Mouse (Mus musculus): Measurements from ENCODE around the gene Prune1. TPM values are rescaled to one million over a fixed set of nuclear protein-coding genes. Genes with fewer than 3 reads are reported as not detected.
A peak's percentile ranks its signal among the peaks of the same experiment; 100 is the strongest.

Gene Prune1
- total RNA-seq (2021), result 10 to 100 TPM; 31.7 to 32.3 TPM
- long read RNA-seq, experiment 1, transcript Prune1-201 (8 exons, 3,140 nt), result major isoform, 17 of 24 reads
- long read RNA-seq, experiment 1, partial matches to known transcripts, result 4 of 24 reads
- long read RNA-seq, experiment 1, other reads (novel, unspliced or antisense), result 3 of 24 reads
- long read RNA-seq, experiment 2, transcript Prune1-201 (8 exons, 3,140 nt), result major isoform, 23 of 30 reads
- long read RNA-seq, experiment 2, partial matches to known transcripts, result 4 of 30 reads
- long read RNA-seq, experiment 2, other reads (novel, unspliced or antisense), result 3 of 30 reads

DNA sequence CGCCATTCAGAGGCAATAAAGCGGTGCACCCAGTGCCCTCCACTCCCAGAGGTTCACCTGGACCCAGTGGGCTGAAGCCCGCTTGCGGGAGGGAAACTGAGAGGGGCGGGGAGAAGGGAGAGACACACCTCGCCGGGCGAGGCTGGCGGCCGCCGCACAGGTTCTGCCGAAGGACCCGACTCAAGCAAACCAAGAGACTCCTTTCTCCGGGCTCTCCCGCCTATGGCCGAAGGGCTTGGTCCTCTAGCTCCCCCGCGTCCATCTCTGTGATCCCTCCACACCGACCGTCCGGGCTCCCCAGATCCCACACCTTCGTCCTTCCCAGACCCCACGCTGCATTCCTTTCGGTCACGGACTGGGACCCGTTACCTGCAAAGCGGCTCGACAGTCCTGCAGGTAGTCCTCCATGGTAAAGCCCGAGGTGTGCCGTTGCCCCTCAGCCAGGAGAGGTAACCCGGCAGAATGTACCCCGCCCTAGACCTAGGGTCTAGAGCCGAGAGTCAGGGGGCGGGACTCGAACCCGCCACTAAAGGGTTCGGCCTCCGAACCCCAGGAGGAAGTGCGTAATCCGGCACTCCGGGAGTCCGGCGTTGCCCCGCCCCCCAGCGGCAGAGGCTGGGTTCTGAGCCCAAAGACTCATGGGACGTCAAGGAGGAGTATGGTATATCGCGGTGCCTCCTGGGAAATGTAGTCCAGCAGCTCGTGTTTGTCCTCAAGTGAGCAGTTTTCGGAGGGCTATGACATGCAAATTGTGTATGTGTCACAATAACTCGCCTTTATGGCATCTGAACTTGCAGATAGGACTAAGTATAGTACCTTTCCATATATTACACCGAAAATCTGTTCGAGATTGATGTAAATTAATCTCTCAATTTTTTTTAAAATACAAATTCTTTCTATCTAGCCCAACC, at the start of gene Prune1, which contains the start of gene Mindy1:
Gene Prune1 (minus strand): TSS at position 861 of the 911 bp plus-strand sequence.
Gene Mindy1 (plus strand): TSS at position 130 of the 911 bp plus-strand sequence.
- intact Hi-C loops (cut with DNase I), result loop anchor here (5.0 kb wide), 2 partner anchors 36 to 54 kb away; partner anchors contain the start of gene Cdc42se1
- DNase-seq (ENCODE audit: low spot score in 2 of 2), result peak; percentile 98 to 99

DNA sequence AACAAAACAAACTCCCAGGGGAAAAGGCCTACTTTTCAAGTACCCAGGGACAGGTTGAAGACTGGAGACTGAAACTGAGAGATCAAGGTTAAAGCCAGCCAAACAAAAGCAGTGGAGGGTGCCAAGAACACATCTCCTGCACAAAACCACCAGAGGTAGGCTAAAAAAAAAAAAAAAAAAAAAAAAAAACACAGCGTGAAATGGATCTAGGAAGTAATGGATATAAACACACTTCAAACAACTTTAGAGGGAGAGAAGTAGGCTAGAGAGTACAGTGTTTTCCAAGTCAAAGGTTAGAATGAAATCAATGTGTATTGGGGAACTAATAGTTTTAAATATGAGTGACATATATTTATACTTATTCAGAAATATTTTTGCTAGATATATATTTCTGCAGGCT, 49.7 kb upstream of the Prune1 start:
- DNase-seq (ENCODE audit: low spot score in 2 of 2), result no peak
- intact Hi-C loops (cut with DNase I), result loop anchor here (10.0 kb wide), 1 partner anchor 153 kb away; no protein-coding TSS in a partner anchor

DNA sequence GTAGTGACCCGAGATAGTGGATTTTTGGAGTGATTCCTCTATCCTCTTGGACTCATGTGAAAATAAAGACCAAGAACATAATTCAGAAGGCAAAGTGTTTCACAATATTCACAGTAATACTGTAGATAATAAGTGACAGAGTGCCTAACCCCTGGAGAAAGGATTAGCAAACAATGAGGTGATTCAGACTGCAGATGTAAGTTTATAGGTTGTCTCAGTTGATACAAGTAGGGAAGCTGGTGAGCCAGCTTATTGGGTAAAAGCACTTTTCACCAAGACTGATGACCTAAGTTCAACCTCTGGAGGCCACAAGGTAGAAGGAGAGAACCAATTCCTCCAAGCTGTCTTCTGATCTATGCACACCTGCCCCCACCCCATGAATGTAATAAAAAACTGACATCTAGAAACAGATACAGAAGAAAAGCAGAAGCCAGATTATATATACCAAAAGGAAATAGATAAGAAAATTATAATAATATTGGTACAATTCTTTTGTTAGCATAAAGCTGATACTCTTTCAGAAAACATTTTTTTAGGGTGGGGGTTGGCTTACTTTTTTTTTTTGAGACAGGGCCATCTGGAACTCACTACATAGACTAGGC, 47.0 kb upstream of the Prune1 start:
- intact Hi-C loops (cut with DNase I), result no loop called here
- no peak for DNase-seq (ENCODE audit: low spot score in 2 of 2)

DNA sequence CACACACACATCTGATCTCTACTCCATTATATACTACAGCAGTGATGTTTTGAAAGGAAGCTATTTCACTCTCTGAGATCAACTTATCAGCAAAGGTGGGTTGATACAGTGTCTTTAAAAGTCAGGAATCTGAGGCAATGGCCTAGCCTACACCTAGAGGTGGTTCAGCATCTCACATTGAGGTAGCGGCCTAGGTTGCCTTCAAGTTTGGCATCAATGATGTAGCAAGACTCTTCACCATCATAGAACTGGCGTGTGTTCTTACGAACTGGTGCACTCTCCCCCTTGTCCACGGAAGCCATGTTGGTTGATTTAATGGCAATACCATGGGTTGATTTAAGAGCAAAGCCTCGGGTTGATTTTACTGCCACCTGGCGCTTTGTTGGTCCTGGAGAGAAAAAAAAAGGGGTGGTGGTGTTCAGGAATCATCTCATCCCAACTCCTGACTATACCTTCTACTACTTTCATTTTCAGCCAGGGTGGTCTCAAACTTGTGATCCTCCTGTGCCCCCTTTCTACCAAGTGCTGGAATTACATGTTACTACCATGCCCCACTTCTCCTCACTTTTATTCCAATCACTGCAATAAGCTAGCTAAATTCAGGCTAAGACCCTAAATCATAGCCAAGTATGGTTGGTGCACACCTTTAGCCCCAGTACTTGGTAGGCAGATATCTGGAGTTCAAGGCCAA, 42.7 kb upstream of the Prune1 start:
- no peak for DNase-seq (ENCODE audit: low spot score in 2 of 2)
- intact Hi-C loops (cut with DNase I), result no loop called here

DNA sequence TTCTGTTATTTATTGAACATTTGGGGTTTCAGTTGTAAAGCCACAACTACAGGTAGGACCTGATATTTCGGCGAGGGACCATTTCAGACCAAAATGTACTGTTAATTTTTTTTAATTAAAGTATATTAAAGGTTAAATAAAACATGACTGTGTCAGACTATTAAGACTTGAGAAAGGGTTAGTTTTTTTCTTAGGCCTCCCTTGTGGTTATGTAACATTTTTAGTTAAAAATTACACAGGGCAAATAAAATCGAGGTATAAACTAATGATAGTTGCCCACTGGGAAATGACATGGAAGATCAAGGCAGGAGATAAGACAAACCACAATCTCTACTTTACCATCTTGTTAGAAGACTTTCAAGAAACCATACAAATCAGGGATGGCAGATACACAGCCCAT, 41.6 kb upstream of the Prune1 start:
- no peak for DNase-seq (ENCODE audit: low spot score in 2 of 2)
- intact Hi-C loops (cut with DNase I), result no loop called here

DNA sequence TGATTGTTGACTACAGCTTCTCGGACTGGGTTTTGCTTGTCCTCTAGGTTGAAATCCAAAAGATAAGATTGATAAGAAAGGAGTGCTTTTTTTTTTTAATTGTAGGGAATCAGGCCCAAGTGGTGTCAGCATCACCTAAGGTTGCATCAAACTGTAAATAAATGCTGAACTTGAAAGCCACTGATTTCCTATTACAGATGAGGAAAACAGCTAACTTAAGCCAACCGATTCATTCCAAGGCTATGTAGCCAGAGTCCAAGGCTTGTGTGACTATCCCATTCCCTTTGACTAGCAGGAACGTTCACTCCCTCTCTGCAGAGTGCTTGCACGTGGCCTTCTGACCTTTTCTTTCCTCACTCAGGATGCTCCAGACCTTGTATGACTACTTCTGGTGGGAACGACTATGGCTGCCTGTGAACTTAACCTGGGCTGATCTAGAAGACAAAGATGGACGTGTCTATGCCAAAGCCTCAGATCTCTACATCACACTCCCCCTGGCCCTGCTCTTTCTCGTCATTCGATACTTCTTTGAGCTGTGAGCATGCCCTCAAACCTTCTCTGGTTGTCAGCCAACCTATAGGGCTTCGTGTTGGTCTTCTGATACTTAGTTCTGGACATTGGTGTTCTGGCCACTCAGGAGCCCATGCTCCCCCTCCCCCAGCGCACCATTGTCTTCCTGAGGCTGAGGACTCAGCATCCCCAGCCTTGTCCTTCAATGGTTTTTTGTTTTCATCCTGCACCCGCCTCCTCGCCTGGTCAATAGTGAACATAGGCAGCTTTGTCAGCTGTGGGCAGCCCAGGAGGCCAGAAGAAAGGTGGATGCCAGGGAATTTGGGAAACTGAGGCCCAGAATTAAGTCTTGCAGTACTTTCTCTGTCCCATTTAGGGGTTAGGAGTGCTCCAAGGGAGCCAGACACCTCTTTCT, 38.1 kb upstream of the Prune1 start:
- no peak for DNase-seq (ENCODE audit: low spot score in 2 of 2)
- intact Hi-C loops (cut with DNase I), result loop anchor here (5.0 kb wide), 1 partner anchor 38 kb away; the partner anchor contains the start of genes Mindy1 and Prune1

DNA sequence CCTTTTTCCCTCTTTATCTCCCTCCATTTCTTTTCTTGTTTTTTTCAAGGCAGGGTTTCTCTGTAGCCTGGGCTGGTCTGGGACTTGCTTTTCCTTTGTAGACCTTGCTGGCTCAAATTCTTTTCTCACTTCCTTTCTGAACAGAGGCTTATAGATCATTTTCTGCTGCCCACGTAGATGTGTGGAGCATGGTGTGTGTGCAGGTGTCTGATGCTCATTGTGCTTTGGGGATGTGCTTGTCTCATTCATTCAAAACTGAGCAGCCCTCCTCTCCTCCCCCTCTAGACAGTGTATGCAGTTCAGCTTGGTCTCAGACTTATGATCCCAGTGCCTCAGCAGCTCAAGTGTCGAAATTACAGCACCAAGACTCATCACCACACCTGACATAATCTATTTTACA, 37.2 kb upstream of the Prune1 start:
- intact Hi-C loops (cut with DNase I), result loop anchor here (5.0 kb wide), 1 partner anchor 37 kb away; the partner anchor contains the start of genes Mindy1 and Prune1
- DNase-seq (ENCODE audit: low spot score in 2 of 2), result no peak

DNA sequence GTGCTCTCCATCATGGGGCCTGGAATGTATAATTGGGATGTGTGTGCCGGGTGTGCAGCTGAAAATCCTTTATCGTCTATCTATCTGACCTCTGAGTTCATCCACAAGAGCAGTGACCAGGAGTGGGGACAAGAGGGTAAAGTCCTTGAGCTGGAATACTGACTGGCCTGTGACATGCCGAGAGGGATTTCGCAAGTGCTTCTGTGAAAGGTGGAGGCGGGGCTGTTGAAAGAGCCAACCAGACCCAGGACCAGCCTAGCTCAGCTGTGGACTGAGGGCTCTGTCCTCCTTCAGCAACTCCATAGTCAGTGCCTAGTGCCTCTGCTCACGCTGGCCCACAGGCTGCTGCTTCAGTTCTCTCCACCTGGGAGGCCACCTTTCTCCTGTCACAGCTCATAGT, 36.7 kb upstream of the Prune1 start:
- no peak for DNase-seq (ENCODE audit: low spot score in 2 of 2)
- intact Hi-C loops (cut with DNase I), result loop anchor here (5.0 kb wide), 1 partner anchor 36 kb away; the partner anchor contains the start of genes Mindy1 and Prune1

DNA sequence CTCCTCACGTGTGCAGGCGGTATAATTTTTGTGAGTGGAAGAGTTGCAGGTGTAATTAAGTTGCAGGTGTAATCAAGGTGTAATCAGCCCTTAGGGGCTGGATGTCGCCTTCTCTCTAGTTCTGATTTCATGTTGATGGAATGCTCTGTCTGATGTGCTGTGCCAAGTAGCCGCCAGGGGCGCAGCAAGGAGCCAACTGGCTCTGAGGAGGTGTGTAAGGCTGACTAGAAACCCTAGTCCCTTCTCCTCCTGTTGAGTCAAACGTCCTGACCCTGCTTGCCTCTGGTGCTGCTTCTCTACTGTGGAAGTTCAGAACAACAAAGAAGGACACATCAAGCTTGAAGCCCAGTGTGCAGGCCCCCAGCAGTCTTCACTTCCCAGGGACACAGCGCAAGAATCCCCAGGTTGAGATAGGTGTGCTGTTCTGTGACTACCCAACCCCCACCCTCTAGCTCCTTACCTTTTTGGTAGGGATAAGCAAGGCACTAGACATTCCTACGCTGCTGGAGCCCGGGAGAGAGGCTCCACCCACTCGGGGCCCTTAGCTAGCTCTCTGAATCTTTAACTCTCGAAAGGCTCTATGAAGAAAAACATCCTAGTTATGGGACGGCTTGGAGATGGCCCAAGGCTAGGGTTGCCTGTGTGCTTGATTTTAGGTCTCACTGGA, 35.7 kb upstream of the Prune1 start:
- intact Hi-C loops (cut with DNase I), result loop anchor here (5.0 kb wide), 1 partner anchor 35 kb away; the partner anchor contains the start of genes Mindy1 and Prune1

DNA sequence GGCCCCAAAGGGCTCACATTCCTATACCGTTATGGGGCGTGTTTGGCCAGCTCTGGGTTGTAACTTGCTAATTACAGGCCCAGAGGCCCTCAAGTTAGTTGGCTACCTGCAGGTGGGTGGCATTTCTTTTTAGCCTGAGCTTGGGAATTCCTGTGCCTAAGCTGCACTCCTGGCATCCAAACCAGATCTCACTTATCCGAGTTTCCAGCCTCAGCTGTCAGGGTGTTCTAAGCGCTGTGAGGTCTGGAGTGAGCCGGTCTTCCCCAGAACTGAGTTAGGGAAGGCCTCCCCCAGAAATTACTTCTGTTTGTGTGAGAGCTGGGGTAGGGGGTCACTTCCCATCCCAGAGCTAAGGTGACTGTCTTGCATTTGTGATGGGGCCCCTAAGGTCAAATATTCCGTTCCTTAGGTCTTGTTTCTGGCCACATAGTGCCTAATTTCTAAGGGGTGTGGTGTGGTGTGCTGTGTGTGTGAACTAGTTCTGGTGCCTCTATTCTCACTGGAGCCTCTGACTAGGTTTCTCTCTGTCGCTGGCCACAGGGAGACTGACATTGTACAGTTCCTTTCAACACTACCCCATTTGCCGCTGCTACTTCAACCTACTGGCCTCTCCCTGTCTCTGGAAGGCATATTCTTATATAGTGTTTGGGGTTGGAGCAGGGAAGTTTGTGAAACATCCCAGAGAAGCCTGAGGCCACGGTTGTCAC, 34.1 kb upstream of the Prune1 start:
- intact Hi-C loops (cut with DNase I), result loop anchor here (5.0 kb wide), 1 partner anchor 34 kb away; the partner anchor contains the start of genes Mindy1 and Prune1
- no peak for DNase-seq (ENCODE audit: low spot score in 2 of 2)

More for the DNA sequence above, 35.7 kb upstream of the Prune1 start:
- peak; percentile 57 to 60 for DNase-seq (ENCODE audit: low spot score in 2 of 2)

DNA sequence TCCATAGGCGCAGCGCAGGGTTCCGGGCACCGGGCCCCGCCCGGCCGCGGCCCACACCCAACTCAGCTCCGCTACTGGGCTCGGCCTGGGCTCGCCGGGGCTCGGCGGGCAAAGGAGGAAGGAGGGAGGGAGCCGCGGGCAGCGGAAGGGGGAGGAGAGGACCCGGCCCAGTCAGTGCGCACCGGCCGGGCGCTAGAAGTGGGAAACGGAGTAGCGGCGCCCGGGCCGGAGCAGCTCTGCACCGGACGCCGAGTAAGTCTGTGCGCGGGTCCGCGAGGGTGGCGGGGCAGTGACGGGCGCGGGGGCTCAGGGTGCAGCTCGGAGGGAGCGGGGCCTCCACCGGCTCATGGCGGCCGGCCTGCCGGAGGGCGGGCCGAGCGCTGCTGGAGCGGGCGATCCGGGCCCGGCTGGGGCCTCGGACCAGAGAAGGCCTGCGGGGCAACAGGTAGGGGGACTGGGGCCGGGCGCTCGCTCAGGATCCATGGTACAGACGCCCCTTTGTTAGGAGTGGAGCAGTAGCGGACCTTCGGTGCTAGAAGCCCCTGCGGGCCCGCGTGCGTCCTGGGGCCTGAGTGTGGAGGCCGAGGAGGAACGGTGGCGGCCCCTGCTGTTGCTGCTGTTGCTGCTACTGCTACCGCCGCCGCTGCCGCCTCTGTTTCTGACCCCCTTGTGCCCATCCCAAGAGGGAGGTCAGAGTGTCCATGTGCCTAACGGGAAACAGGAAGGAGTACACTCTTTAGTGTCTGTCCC, 33.4 kb upstream of the Prune1 start:
- peak; percentile 61 to 71 for DNase-seq (ENCODE audit: low spot score in 2 of 2)
- intact Hi-C loops (cut with DNase I), result loop anchor here (5.0 kb wide), 1 partner anchor 33 kb away; the partner anchor contains the start of genes Mindy1 and Prune1

DNA sequence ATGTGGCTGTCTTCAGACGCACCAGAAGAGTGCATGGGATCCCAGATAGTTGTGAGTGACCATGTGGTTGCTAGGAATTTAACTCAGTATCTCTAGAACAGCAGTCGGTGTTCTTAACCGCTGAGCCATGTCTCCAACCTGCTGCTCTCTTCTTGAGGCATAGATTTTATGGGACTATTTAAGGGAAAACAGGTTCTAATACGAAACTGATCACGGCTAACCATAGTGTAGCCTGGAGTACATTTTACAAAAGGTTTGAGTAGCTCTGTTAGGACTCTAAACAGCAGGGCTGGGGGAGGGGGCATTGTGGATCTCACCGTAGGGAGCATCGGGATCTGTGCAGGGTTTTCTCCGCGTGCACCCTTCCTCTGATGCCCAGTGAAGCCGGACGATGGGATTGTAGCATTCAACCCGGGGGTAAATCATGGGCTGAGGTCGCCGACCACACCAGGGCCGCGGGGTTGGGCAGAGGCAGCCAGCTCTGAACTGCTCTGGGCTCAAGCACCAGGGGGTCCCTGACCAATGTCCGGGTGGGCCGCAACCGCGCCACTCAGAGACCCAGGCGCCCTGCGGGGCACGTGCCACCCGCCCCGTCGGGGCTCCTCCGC, 32.7 kb upstream of the Prune1 start, which contains the start of gene Cers2:
Gene Cers2 (plus strand): TSS at position 306 of the 608 bp plus-strand sequence.
- no peak for DNase-seq (ENCODE audit: low spot score in 2 of 2)
- intact Hi-C loops (cut with DNase I), result loop anchor here (5.0 kb wide), 1 partner anchor 32 kb away; the partner anchor contains the start of genes Mindy1 and Prune1

DNA sequence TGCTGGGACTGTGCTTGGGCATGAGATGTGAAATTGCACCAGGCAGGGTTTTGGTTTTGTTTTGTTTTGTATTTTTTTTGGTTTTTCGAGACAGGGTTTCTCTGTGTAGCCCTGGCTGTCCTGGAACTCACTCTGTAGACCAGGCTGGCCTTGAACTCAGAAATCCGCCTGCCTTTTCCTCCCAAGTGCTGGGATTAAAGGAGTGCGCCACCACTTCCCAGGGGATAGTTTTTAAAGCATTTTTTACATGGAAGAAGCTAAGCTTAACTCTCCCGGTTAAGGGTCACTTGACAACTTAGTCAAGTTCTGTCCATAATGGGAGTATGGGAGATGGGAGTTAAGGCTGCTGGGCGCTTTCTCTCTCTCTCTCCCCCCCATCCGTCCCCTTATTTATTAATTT, 32.2 kb upstream of the Prune1 start:
- DNase-seq (ENCODE audit: low spot score in 2 of 2), result no peak
- intact Hi-C loops (cut with DNase I), result no loop called here

DNA sequence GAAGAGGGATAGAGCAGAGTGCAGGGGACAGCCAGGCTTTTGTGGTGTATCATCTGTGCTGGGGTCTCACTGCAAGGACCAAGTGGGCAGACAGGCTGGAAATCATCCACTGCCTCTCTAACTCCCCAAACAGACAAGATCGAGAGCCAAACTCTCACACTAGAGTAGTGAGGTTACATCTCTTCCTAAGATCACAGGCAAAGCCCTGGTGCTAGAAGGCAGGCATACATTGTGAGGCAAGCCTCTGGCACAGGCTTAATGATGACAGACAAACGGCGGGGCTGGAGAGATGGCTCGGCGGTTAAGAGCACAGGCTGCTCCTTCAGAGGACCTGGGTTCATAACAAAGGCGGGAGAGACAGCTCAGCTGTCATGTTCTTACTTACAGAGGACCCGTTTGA, 31.6 kb upstream of the Prune1 start:
- DNase-seq (ENCODE audit: low spot score in 2 of 2), result no peak
- intact Hi-C loops (cut with DNase I), result no loop called here

DNA sequence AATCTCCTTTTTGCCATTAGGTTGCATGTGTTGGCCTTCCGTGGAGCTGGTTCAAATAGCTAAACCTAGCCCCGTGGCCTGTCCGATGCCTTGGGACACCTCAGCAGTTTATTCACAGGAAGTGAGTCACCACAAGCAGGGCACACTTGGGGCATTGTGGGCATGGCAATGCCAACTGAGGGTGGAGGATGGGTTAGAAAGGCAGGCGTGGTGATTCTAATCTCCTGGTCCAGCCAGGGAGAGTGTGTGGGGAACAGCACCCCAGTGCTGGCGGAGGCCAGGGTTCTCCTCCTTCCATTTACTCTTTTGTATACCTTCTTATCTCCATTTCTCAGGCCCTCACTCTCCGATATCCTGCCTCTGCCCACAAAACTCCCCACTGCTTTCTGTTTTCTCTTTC, 30.7 kb upstream of the Prune1 start:
- intact Hi-C loops (cut with DNase I), result no loop called here
- no peak for DNase-seq (ENCODE audit: low spot score in 2 of 2)

Data from left cerebral cortex, postnatal 14 days (tissue).